Mouse (Mus musculus) G1E (cell line): ENCODE measurements around the gene Kalrn. TPM values are rescaled to one million over a fixed set of nuclear protein-coding genes. Genes with fewer than 3 reads are reported as not detected.

Experiments used
- ATAC-seq: 2 replicates; pipeline ENCODE4 v1.8.0; 2016; ENCODE audit warnings: mild to moderate bottlenecking; ENCODE audit not compliant: insufficient number of reproducible peaks, poor library complexity, low FRiP score, severe bottlenecking; ENCODE audit errors: extremely low read depth
- DNase-seq: peaks from one replicate; pipeline ENCODE4 v3.0.0; 2012; ENCODE audit warnings: low spot score
- H3K27me3 ChIP-seq: 2 replicates; pipeline ENCODE4 v1.6.1; 2012; ENCODE audit warnings: mild to moderate bottlenecking, low read length, inconsistent platforms; ENCODE audit not compliant: insufficient read depth
- H3K36me3 ChIP-seq: replicated peaks from 2 replicates; pipeline ENCODE3; 2012; ENCODE audit warnings: mild to moderate bottlenecking, inconsistent platforms
- H3K4me1 ChIP-seq: 2 replicates; pipeline ENCODE4 v1.6.1; 2012; ENCODE audit warnings: low read depth, low read length, inconsistent platforms, mixed read lengths; ENCODE audit not compliant: insufficient read depth
- H3K4me3 ChIP-seq: 2 replicates; pipeline ENCODE4 v1.5.1; 2012; ENCODE audit warnings: low read depth, mild to moderate bottlenecking, inconsistent platforms, low read length, moderate library complexity, mixed read lengths
- H3K9me3 ChIP-seq: replicated peaks from 2 replicates; pipeline ENCODE4 v1.6.1; 2012; ENCODE audit warnings: inconsistent platforms
- CTCF ChIP-seq: IDR thresholded peaks from 2 replicates; pipeline ENCODE4 v1.5.1; 2012; ENCODE audit warnings: low read depth, low read length, inconsistent platforms, mixed read lengths
- GATA1 ChIP-seq: IDR thresholded peaks from 2 replicates; pipeline ENCODE4 v1.6.1; 2012; ENCODE audit warnings: borderline replicate concordance, low read length, inconsistent platforms, mixed read lengths
- GATA2 ChIP-seq: IDR thresholded peaks from 2 replicates; pipeline ENCODE4 v1.6.1; 2012; ENCODE audit warnings: low read depth, low read length, inconsistent platforms, borderline replicate concordance
- POLR2AphosphoS5 ChIP-seq: IDR thresholded peaks from 2 replicates; pipeline ENCODE4 v1.6.1; 2012; ENCODE audit warnings: low read depth, low read length, inconsistent platforms; ENCODE audit not compliant: insufficient replicate concordance
- TAL1 ChIP-seq: conservative IDR thresholded peaks from 2 replicates; pipeline ENCODE4 v1.6.1; 2012; ENCODE audit warnings: low read depth, low read length, inconsistent platforms, mixed read lengths
- polyA plus RNA-seq: library from polyadenylated mRNA; stranded (reverse); fragments of >175 nt; gene quantifications from 2 replicates; pipeline ENCODE4 v1.2.3, GENCODE M21; 2012
- total RNA-seq, 2 experiments: library from RNA; stranded (forward) in 1 of 2; stranded (reverse) in 1 of 2; fragments of 200-1000 nt in 1 of 2; fragments of >200 nt in 1 of 2; fragmentation: Nextera tagmentation in 1 of 2; gene quantifications; 2 replicates each; pipeline ENCODE4 v1.2.3; 2014 to 2017

The Kalrn gene
- total and polyA plus RNA-seq, 3 experiments = 0.88 to 2.8 (median 1.8) TPM

- no peaks in the 10 kb centered on the region for H3K36me3 ChIP-seq
- H3K27me3 ChIP-seq = peaks cover 72% of the 10 kb centered on the region
- H3K9me3 ChIP-seq = peaks cover 7% of the 10 kb centered on the region; the same call in 1 of the 2 replicates
- DNase-seq (no peak), ATAC-seq (no peak)
- H3K4me1 ChIP-seq = peaks cover 23% of the 10 kb centered on the region
- no peak for TF ChIP-seq GATA1
- TF ChIP-seq POLR2AphosphoS5 = no peak
- no peak for TF ChIP-seq GATA2
- no peak for TF ChIP-seq CTCF
- no peak for TF ChIP-seq TAL1
- no peak overlapping the region for H3K4me3 ChIP-seq
These were observed 561.1 kb downstream of the Kalrn start for GRCm38 (mm10) chr16:34011991-34012845.

GRCm38 (mm10) chr16:34009567-34009966, 563.8 kb downstream of the Kalrn start:
- TF ChIP-seq CTCF (no peak), GATA2 (no peak)
- ATAC-seq (no peak), DNase-seq (no peak)
- Histone ChIP-seq H3K9me3 (peaks cover 7% of the 10 kb centered on the region; the same call in 1 of the 2 replicates), H3K4me3 (no peak overlapping the region), H3K4me1 (peaks cover 30% of the 10 kb centered on the region), H3K27me3 (peaks cover 71% of the 10 kb centered on the region), H3K36me3 (no peaks in the 10 kb centered on the region)

- Histone ChIP-seq H3K4me3 (no peak overlapping the region), H3K36me3 (no peaks in the 10 kb centered on the region), H3K27me3 (peaks cover 78% of the 10 kb centered on the region), H3K9me3 (peaks cover 7% of the 10 kb centered on the region; the same call in 1 of the 2 replicates), H3K4me1 (peaks cover 29% of the 10 kb centered on the region)
- no peak for DNase-seq
- TF ChIP-seq POLR2AphosphoS5 = no peak
- TF ChIP-seq CTCF = no peak
- TF ChIP-seq GATA1 = no peak
- no peak for ATAC-seq
These were observed 567.3 kb downstream of the Kalrn start for GRCm38 (mm10) chr16:34005986-34006385.

- no peak overlapping the region for H3K4me3 ChIP-seq
- ATAC-seq (no peak), DNase-seq (no peak)
- H3K4me1 ChIP-seq = peaks cover 33% of the 10 kb centered on the region
- H3K9me3 ChIP-seq = no peaks in the 10 kb centered on the region
- H3K27me3 ChIP-seq = peaks cover 69% of the 10 kb centered on the region
- TF ChIP-seq TAL1 (no peak), GATA2 (no peak), CTCF (no peak), GATA1 (no peak), POLR2AphosphoS5 (no peak)
- no peaks in the 10 kb centered on the region for H3K36me3 ChIP-seq
These were observed 569.2 kb downstream of the Kalrn start for GRCm38 (mm10) chr16:34004128-34004578.

DNA sequence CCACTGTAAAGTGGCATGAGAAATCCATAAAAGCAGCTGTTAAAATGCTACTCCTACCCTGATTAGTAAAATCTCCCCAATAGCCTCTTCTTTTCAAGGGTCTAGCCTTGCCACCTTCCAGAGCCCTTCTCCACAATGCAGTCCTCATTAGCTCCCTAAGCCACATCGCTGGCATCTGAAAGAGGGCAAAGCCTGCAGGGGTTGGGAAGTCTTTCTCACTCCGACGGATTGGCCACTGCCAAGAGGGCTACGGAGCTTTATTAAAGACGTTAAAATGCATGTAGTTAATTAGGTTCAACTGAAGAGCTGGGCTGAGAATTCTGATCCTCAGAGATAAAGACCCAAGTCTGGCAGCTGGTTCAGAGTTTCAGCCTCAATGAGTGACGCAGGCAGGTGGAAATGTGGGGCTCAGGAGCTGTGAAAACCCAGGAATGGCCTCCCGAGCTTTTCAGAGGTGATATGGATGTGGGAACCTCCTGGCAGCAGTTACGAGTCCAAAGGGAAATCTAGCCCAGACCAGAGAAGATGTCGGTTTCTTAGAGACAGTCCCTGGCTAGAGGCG, 569.7 kb downstream of the Kalrn start:
- H3K27me3 ChIP-seq = peaks cover 70% of the 10 kb centered on the region
- TF ChIP-seq CTCF (no peak), GATA2 (no peak), TAL1 (no peak), GATA1 (no peak), POLR2AphosphoS5 (no peak)
- H3K4me3 ChIP-seq = no peak overlapping the region
- no peaks in the 10 kb centered on the region for H3K36me3 ChIP-seq
- H3K9me3 ChIP-seq = no peaks in the 10 kb centered on the region
- ATAC-seq = no peak
- DNase-seq = no peak
- H3K4me1 ChIP-seq = peaks cover 33% of the 10 kb centered on the region

- no peaks in the 10 kb centered on the region for H3K9me3 ChIP-seq
- peaks cover 77% of the 10 kb centered on the region for H3K27me3 ChIP-seq
- DNase-seq (no peak), ATAC-seq (no peak)
- no peaks in the 10 kb centered on the region for H3K36me3 ChIP-seq
- TF ChIP-seq CTCF (no peak), TAL1 (no peak), GATA1 (no peak), GATA2 (no peak), POLR2AphosphoS5 (no peak)
- peaks cover 32% of the 10 kb centered on the region for H3K4me1 ChIP-seq
- no peak overlapping the region for H3K4me3 ChIP-seq
These were observed 572.6 kb downstream of the Kalrn start for GRCm38 (mm10) chr16:34000715-34001114.
